Mouse (Mus musculus) ES-Bruce4 (cell line): Measurements from ENCODE around the gene Pfkfb4.

ENCODE experiments used
- EP300 ChIP-seq: IDR thresholded peaks from 2 replicates; pipeline ENCODE4 v1.6.1; 2011; ENCODE audit warnings: low read depth, low read length; ENCODE audit not compliant: insufficient read depth
- POLR2A ChIP-seq: IDR thresholded peaks from one replicate; pipeline ENCODE4 v1.8.1; 2011; ENCODE audit warnings: low read length; ENCODE audit not compliant: insufficient read depth

- TF ChIP-seq POLR2A (no peak), EP300 (no peak)
These were observed 18.7 kb downstream of the Pfkfb4 start for GRCm38 (mm10) chr9:109010316-109010690.
